Mouse (Mus musculus) adrenal gland, postnatal 10 days (tissue): Measurements from ENCODE around the gene Cdkn2aipnl. TPM values are rescaled to one million over a fixed set of nuclear protein-coding genes. Genes with fewer than 3 reads are reported as not detected.

Source experiments
- DNase-seq: peaks from one replicate; pipeline ENCODE4 v3.0.0; 2021; ENCODE audit warnings: mixed read lengths
- long read RNA-seq, 2 experiments: library from polyadenylated mRNA; stranded (forward); transcript quantifications; one replicate each; pipeline ENCODE4 v2.0.0; 2021
- total RNA-seq, 2 experiments: library from RNA; stranded (reverse); gene quantifications; 2 replicates each; pipeline ENCODE4 v1.2.3; 2021

Cdkn2aipnl gene
- total RNA-seq: 10 to 100 TPM; 23.8 to 26.0 TPM
- long read RNA-seq, experiment 1, transcript Cdkn2aipnl-201 (3 exons, 1,832 nt): major isoform, 25 of 36 reads
- long read RNA-seq, experiment 1, partial matches to known transcripts: 9 of 36 reads
- long read RNA-seq, experiment 1, other reads (novel, unspliced or antisense): 2 of 36 reads
- long read RNA-seq, experiment 2, transcript Cdkn2aipnl-201 (3 exons, 1,832 nt): major isoform, 12 of 16 reads
- long read RNA-seq, experiment 2, partial matches to known transcripts: 0 of 16 reads
- long read RNA-seq, experiment 2, other reads (novel, unspliced or antisense): 4 of 16 reads

DNA sequence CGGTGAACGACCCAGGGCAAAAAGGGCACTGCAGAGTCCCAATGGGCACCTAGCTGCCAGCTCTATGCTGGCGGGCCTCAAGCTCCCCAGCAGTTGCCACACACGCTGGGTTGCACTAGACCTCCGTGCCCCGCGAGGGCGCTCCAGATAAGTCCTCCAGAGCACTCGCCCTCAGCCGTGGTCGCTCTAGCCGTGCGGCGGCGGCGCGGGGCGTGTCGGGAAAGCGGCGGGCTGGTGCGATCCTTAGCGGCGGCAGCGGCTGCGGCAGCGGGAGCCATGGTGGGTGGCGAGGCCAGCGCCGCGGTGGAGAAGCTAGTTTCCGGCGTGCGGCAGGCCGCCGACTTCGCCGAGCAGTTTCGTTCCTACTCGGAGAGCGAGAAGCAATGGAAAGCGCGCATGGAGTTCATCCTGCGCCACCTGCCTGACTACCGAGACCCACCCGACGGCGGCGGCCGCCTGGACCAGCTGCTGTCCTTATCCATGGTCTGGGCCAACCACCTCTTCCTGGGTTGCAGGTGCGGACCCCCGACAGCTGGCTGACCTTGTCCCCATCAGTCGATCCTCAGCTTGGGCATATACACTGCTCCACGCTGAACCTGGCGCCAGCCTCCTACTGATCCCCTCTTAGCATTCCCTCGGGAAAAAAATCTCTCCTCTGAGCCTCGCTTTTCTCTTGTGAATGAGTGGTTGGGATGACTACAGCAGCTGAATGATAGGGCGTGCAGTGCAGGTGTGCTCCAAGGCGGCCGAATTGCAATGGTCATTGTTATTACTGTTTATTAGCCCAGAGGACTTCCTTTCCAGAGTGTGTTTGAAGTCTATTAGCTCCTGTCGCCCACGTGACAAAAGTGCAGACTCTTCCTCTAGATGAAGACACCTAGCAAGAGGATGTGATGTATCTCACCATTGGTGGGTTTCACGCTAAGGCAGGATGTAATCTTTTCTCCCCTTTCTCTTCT lies at the start of gene Cdkn2aipnl:
Cdkn2aipnl (plus strand) TSS at position 219 of the 959 bp plus-strand sequence.
- DNase-seq: peak; percentile 99

DNA sequence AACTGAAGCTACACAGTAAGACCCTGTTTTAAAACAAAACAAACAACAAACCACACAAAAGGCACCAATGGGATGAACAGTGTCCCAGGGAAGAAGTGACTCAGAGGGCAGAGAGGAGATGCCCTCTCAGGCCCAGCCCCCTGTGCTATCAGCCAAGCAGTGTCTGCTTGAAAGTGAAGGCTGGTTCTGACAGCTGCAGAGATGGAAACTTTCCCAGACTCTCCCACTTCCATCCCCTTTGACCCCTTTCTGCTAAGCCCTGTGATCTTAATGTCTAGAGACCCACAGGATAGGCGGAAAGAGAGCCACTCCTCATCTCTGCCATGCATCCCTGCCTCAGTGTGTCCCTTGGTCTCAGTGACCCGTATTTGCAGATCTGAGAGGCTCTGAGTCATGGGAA lies 49.5 kb upstream of the Cdkn2aipnl start:
- DNase-seq: no peak

DNA sequence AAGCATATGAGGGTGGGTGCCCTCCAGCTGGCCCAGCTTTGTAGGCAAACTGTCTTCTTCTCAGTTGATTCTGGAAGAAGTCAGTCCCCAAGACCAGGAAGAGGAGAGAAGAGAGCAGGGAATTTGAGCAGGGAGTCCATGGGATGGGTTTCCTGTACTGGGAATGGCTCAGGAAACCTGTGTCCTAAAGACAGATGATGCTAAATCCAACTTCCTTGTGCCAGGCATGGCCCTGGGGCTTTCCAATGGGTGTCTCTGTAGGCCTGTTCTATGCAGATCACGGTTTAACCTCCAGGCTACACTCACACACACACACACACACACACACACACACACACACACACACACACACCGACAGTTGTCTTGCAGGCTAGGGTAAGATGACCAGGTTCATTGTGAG lies 48.9 kb upstream of the Cdkn2aipnl start:
- DNase-seq: no peak

DNA sequence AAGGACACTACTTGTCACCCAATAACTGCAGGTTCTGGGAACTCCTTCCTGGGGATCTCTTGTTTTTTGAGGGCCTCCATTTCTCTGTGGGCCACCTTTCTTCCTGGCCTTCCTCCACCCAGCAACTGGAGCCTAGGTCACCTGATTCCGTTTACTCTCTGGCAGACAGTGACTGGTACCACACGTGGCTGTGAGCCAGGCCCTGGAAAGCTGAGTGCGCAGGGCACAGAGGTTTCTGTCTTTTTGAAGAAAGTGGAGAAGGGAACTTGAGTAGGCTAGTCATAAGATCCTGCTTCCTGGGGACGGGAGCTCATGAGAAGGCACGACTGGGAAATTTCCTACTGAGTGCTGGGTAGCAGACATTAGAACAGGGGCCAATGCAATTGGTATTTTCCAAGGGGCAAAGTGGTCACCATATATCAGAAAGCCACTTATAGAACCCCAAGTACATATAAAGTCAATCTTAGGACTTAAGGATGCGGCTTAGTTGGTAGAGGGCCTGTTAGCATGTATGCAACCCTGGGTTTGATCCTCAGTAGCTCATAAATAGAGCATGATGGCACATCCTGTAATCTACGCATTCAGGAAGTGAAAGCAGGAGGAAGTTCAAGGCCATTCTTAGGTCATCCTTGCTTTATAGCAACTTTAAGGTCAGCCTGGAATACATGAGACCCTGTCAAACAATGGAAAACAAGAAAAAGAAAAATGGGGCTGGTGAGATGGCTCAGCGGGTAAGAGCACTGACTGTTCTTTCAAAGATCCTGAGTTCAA lies 45.9 kb upstream of the Cdkn2aipnl start:
- no peak for DNase-seq

DNA sequence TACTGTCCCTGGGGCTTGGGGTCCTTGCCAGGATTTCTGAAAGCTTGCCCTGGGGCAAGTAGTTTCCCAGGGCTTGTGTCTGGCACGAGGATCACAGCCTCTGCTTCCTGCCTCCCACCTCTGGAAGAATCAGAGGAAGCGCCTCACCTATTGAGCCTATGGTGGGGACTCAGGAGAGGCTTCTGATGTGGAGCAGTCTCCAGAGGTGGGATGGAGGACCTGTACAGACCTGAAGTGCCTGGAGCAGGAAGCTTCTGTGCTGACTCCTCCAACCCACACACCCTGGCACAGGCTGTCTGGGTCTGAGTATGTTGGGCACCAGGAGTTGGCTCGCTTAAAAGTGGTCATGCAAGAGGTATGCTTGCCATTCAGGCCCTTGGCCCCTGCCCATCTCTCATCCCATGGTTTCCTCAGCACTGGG lies 45.0 kb upstream of the Cdkn2aipnl start:
- DNase-seq: no peak

DNA sequence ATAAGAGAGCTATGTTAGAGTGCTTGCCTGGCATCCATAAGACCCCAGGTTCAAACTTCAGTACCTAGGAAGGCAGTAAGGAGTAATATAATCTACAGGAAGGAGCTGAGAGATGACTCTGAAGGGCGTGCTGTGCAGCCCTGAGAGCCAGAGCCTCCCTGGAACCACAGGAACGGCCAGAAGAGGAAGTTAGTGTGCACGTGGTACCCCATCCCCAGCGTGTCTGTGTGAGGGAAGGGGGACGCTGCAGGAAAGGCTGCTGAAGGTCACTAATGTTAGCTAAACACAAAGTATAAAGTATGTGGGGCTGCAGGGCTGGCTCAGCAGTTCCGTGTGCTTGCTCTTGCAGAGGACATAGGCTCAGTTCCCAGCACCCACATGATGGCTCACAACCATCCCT lies 41.9 kb upstream of the Cdkn2aipnl start:
- no peak for DNase-seq

DNA sequence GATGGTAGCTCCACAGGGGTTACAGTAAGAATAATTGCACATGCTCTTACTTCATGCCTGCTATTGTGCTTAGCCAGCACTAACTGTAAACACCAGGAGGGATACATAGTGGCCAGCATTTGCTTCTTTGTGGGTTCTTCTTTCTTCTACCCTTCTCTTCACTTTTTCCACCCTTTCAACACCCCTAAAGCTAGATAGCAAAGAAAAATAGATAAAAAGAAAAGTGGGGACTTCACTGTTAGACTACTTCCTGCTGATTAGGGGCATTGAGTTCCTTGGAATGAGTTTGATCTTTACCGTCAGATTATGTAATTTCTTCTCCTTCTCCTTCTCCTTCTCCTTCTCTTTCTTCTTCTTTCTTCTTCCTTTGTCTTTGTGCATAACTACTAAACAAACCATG lies 41.1 kb upstream of the Cdkn2aipnl start:
- DNase-seq: no peak

DNA sequence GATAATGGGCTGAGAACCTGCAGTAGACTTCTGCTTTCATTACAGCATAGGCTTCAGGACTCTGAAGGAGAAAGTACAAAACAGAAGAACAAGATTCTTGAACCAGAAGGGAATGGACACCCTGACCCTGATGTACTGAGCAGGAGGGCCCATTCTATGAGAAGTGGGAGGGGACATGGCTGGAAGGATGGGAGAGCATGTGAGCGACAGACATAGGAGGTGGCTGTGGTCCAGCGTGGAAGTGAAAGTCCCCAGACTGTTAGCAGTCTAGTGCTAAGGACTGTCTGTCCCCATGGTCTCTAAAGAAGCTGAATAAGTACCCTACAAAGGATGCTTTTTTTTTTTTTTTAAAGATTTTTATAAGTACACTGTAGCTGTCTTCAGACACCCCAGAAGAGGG lies 40.4 kb upstream of the Cdkn2aipnl start:
- no peak for DNase-seq

DNA sequence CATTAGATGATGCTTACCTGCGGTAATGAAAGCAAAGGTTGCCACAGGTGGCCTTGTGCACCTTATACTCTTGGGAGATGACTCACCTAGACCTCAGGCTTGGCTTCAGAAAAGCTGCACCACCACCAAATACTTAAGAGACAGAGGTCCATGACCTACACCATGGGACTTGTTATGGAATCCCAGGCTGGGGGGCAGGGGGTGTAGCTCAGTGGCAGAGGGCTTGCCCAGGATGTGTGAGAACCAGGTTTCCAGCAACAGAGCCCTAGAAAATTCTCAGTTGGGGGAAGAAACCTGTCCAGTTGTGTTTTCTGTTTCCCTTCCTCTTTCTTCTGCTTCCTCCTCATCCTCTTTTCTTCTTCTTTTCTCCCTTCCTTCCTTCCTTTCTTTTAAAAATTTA lies 36.3 kb upstream of the Cdkn2aipnl start:
- DNase-seq: no peak

DNA sequence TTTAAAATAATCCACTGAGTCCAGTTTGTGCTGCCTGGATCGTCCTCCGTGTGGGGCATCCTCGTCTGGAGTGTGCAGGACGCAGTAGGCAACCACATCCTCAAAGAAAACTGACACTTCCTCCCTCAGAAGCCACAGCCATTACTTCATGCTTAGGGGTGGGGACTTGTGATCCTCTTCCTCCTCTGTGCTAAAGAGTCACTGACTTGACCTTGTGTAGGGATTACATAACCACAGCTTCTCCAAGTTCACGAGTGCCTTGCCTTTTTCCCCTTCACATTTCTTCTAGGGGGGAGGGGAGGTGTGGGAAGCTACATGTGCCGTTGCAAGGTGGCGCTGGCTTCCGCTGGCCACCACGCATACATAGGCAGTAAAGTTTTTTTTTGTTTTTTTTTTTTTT lies 35.7 kb upstream of the Cdkn2aipnl start:
- no peak for DNase-seq

DNA sequence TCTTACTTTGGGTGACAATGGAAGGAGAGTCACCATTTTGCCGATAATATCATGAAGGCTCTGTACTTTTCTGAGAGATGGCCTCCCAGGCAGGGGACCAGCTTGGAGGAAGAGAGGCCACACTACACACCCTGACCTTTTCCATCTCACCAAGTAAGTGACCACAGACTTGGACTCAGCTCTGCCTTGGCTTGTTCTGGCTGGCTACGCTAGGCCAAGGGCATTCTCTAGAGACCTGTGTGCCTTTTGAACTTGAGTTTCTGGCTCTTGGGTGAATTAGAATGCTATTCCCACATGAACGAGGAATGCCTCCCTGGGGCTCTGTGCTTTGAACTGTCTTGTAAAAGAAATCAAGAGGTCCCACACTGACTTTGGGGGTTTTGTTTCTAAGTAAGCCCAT lies 33.2 kb upstream of the Cdkn2aipnl start:
- peak; percentile 37 for DNase-seq

DNA sequence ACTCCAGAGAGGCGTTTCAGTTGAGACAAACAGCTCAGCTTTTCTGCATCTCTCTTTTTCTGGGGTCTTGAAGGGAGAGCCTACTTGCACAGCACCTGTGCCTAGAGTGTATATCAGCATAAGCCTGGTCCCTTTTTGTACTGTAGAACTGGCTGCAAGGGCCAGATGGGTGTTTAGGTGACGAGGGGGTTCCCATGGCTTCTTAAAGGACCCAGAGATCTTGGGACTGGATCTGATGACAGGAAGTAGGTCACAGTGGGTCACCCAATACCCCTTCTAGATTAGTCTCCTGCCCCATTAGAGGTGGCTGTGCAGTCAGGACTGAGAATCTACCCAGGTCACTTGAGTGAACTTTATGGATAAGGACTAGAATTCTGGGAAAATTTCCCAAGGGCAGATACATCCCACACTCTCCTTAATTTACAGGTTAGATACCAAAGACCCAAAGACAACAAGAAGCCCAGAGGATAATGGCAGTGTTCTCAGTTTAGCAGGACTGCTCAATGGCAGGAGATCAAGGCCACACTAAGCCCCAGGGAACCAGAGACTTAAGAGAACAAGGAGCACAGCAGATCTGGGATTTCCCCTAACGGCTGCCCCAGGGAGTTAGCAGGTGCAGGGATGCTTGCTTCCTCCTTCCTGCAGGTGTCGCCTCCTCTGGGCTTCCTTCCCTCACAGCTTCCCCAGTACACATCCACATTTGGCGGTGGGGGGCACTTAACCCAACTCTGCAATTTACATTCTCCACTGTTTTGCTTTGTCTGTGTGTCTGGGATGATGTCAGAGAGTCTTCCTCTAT lies 31.6 kb upstream of the Cdkn2aipnl start:
- DNase-seq: no peak

DNA sequence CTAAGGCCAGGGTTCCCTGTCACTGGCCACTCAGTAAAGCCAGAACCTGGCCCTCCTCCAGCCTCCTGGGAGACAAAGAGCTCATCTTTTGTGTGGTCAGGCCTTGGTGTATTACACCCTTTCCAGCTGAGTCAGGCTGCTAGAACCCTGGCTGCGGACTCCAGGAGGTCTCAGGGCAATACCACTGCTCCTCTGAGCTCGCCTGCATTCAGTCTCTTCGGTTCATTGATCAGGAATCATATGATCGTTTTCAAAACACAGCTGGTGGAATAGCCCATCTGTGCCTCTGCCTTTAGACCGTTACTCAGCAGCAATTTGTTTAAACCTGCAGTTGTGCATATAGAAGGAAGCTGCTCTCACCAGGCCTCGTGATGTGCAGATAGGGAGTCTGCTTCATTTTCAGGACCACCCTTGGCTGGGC lies 30.1 kb upstream of the Cdkn2aipnl start:
- no peak for DNase-seq

DNA sequence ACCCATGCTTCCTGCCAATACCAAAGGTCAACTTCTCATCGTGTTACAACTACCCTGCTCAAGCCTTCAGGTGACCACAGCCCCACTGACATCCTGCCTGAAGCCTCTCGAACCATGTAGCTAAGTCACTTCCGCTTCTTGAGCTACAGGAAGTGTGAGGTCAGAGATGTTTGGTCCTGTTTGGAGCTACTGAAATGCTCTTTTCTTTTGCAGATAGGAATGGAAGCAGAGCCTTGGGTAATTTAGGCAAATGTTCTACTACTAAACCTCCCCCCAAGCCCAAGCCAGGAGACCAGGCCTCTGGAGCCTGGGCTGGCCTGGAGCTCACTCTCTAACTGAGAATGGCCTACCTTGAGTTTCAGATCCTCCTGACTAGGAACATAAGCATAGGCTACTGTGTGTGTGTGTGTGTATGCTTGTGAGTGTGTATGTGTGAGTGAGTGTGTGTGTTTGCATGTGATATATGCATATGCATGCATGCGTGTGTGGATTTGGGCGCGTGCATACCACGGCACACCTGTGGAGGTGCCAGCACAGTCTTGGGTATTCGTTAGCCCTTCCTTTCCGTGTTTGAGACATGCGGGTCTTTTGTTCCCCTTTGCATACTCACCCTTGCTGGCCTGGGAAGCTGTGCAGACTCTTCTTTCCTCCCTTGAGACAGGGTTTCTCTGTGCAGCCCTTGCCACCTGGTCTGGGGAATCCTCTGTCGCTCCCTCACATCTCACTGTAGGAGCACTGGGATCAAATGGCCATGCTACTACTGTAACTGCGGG lies 28.5 kb upstream of the Cdkn2aipnl start:
- no peak for DNase-seq

DNA sequence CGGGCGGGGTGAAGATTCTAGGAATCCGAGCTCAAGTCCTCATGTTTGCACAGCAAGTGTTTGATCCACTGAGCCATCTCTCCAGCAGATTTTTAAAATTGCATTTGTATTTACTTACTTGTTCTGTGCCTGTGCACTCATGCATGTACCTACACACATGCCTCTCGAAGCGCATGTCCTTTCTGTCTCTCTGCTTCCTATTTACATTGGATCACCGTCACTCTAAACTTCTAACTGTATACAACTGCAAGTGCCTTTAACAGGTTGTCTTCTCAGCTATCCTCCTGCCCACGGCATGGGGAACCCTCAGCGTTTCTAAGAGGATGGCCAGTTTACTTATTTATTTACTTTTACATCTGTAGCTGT lies 27.9 kb upstream of the Cdkn2aipnl start:
- DNase-seq: no peak

DNA sequence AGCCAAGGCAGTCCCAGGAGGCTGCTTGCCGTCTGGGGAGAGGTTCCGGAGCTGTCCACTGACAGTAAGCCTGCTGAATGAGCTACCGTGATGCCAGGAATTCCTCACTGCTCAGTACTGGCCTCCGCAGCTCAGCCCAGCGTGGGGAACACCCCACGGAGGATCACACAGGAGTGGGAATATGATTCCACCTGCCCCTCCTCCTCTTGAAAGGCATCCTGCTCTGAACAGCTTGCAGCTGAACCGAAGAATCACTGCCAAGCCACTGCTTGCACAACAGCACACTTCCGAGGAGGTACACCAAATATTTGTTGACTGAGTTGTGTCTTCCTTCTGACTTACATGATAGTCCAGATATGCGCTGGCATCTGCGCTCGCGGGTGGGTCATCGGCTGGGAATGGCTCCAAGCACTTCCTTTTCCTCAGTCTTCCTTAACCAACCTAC lies 26.9 kb upstream of the Cdkn2aipnl start:
- peak; percentile 53 for DNase-seq

DNA sequence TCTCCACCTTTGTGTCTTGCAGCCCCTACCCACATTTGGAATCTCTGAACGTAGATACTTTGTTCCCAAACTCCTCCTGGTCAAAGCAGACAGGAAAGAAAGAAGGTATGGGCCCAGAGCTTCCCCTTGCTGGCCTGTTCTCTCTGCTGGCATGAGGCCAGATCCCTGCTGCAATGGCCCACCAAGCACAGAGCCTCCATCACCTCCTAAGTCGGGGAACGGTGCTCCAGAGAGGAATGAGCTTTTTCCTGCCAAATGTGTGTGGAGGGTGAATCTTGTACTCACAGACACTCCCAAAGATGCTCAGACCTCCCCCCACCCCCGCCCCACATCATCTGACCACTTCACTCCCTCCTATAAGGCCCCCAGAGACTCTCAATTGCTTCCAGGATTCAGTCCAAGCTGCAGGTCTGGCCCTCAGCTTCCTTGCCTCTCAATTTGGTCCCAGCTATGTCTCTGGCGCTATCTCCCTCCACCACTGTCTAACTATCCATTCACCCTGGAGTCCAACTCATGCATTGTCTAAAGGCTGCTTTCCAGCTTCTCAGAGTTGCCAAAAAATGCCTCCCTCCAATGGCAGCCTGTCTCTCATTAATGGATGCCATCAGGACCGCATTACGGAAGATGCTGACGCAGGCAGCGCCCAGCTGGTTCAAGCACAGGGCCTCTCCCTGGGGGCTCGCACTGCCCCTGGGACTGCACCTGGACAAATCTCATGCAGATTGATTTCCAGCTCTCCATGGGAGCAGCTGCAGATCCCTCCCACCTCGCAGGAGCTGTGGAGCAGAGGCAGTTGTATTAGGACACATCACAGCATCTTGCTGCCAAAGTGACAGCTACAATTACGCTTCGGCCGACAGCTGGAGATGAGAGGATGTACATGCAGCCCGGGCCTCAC lies 24.6 kb upstream of the Cdkn2aipnl start:
- no peak for DNase-seq

DNA sequence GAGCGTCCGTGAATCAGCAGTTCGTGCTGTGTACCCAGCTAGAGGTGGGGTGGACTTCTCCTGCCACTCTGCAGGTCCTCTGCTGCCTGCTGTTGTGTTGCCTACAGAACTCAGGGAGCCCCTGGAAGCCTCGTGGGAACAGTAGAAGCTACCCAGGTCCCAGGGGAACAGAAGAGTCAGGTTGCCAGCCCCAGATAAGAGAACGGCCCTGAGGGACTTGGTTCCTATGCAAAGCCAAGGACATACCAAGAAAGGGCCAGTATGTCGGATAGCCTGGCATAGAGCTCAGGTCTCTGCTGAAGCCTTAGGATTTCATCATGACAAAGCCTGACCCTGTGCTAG lies 24.0 kb upstream of the Cdkn2aipnl start:
- no peak for DNase-seq

DNA sequence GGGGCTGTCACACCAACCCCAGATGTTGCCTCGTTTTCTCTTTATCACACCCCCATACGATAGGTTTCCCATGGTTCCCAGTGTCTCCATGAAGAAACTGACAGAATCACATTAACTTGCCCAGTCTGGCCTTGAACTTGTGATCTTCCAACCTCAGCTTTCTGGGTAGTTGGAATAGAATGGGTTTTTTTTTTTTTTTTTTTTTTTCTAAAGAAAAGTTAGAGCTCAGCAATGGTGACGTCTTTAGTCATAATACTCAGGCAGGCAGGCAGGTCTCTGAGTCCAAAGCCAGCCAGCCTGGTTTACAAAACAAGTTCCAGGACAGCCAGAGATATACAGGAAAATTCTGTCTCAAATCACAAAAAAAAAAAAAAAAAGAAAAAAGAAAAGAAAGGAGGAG lies 23.2 kb upstream of the Cdkn2aipnl start:
- no peak for DNase-seq

DNA sequence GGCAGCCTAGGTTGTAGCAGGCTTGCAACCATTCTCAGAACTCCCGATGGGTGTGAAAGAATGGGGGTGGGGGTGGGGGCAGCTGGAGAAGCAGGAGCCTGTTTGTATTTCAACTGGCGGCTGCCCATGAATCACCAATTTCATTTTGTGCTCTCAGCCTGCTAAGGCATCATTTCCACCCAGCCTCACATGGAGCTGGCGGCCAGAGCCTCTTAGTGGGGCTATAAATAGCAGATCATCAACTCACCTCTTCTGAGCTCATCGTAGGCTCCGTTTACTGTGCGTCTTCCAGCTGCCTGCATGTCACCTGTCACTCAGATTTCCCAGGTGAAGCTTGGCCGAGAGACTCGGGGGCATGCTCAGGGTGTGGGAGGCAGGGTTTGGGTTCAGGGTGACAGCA lies 21.9 kb upstream of the Cdkn2aipnl start:
- no peak for DNase-seq
